Mouse (Mus musculus) kidney, adult 2 months (tissue): ENCODE measurements around the gene Paox.

ENCODE experiments used
- CTCF ChIP-seq: fragments of 200-500 bp; conservative IDR thresholded peaks from 2 replicates; pipeline ENCODE4 v1.5.1; 2011; ENCODE audit warnings: low read depth, mild to moderate bottlenecking, control low read depth, low read length, moderate library complexity, mixed read lengths; ENCODE audit not compliant: insufficient read depth, insufficient read length
- POLR2A ChIP-seq: fragments of 200-500 bp; IDR thresholded peaks from one replicate; pipeline ENCODE4 v1.6.1; 2011; ENCODE audit warnings: low read depth, low read length, control low read depth

GRCm38 (mm10) chr7:140144550-140144949 is 29.0 kb downstream of the Paox start:
- no peak for TF ChIP-seq POLR2A
- TF ChIP-seq CTCF, result no peak
